Comparison of ENCODE assay signal across 8 mouse cellular contexts in genomic region chr9:103112471-103113271, GRCm38 (mm10). TPM values are rescaled to one million over a fixed set of nuclear protein-coding genes. Genes with fewer than 3 reads are reported as not detected.
DNase-seq lines count a peak whose midpoint lies in the region; ATAC-seq and TF ChIP-seq lines count a peak whose summit lies in the region.

No protein-coding gene starts in this region.

- DNase-seq in kidney, adult 8-10 months, result no peak
- peak; percentile 51 for DNase-seq in kidney, postnatal 10 days
- DNase-seq in stomach, postnatal 0 days (ENCODE audit: low spot score), result peak; percentile 62
- no peak for DNase-seq in spleen, postnatal 4 days (ENCODE audit: low spot score in 2 of 2)

- no peaks in the 10 kb centered on the region for H3K36me3 ChIP-seq in kidney, embryonic 15.5 days
- H3K36me3 ChIP-seq in forebrain, embryonic 13.5 days (ENCODE audit: poor library complexity, severe bottlenecking), result peaks cover 16% of the 10 kb centered on the region
- no peaks in the 10 kb centered on the region for H3K36me3 ChIP-seq in stomach, postnatal 0 days (ENCODE audit: control insufficient read depth, insufficient read depth, low read length)

- H3K9ac ChIP-seq in kidney, embryonic 15.5 days, result peak overlapping the region; percentile 71
- peak overlapping the region; percentile 88 for H3K9ac ChIP-seq in forebrain, embryonic 13.5 days
- H3K9ac ChIP-seq in stomach, postnatal 0 days (ENCODE audit: low read length), result peak overlapping the region; percentile 64; the same call in 1 of the 2 replicates

- H3K4me3 ChIP-seq in kidney, embryonic 15.5 days (replicated peaks), result peak overlapping the region; percentile 71
- peak overlapping the region; percentile 75 for H3K4me3 ChIP-seq in brown adipose tissue, adult 24 weeks (ENCODE audit: insufficient read depth, low read depth, low read length)
- H3K4me3 ChIP-seq in forebrain, embryonic 13.5 days, result peak overlapping the region; percentile 79
- peak overlapping the region; percentile 61 for H3K4me3 ChIP-seq in stomach, postnatal 0 days (ENCODE audit: low read depth, low read length)

- no peak for TF ChIP-seq CTCF in stomach, postnatal 0 days (IDR thresholded peaks at IDR 0.05; ENCODE audit: low read depth)

- H3K4me1 ChIP-seq in kidney, embryonic 15.5 days, result peaks cover 40% of the 10 kb centered on the region
- peaks cover 14% of the 10 kb centered on the region for H3K4me1 ChIP-seq in brown adipose tissue, adult 24 weeks (ENCODE audit: control insufficient read depth, insufficient read depth, insufficient read length, low read length)
- H3K4me1 ChIP-seq in forebrain, embryonic 13.5 days, result peaks cover 69% of the 10 kb centered on the region
- H3K4me1 ChIP-seq in stomach, postnatal 0 days (replicated peaks; ENCODE audit: control insufficient read depth, insufficient read depth), result peaks cover 6% of the 10 kb centered on the region

- WGBS in kidney, embryonic 15.5 days, result 2% methylated on average over 34 of the region's 35 CpGs
- WGBS in forebrain, embryonic 13.5 days, result under 1% methylated on average over 35 of the region's 35 CpGs
- 2% methylated on average over 35 of the region's 35 CpGs for WGBS in stomach, postnatal 0 days

- no peak overlapping the region for H3K27ac ChIP-seq in kidney, embryonic 15.5 days
- H3K27ac ChIP-seq in brown adipose tissue, adult 24 weeks (replicated peaks; ENCODE audit: low read depth, low read length), result no peak overlapping the region
- H3K27ac ChIP-seq in forebrain, embryonic 13.5 days, result peak overlapping the region; percentile 92
- no peak overlapping the region for H3K27ac ChIP-seq in stomach, postnatal 0 days (replicated peaks)

- H3K27me3 ChIP-seq in kidney, embryonic 15.5 days, result peaks cover 58% of the 10 kb centered on the region
- peaks cover 9% of the 10 kb centered on the region for H3K27me3 ChIP-seq in forebrain, embryonic 13.5 days
- H3K27me3 ChIP-seq in stomach, postnatal 0 days (ENCODE audit: control insufficient read depth, insufficient read depth, low read length), result peaks cover 13% of the 10 kb centered on the region

- no peak for TF ChIP-seq EP300 in stomach, postnatal 0 days (optimal IDR thresholded peaks at IDR 0.05)

- peak overlapping the region; percentile 98 for H3K4me2 ChIP-seq in kidney, embryonic 15.5 days
- H3K4me2 ChIP-seq in forebrain, embryonic 13.5 days, result peak overlapping the region; percentile 94
- peak overlapping the region; percentile 87 for H3K4me2 ChIP-seq in stomach, postnatal 0 days (replicated peaks; ENCODE audit: low read depth)

- ATAC-seq in kidney, embryonic 15.5 days (replicated peaks; ENCODE audit: low FRiP score), result peak; percentile 27; the same call in 1 of the 2 replicates
- peak; percentile 54 for ATAC-seq in forebrain, embryonic 13.5 days
- ATAC-seq in megakaryocyte progenitor cell, adult 5-6 weeks (replicated peaks; ENCODE audit: poor library complexity), result 0 out of 2 replicates have a peak, but pooled peaks have one; percentile 27
- peak; percentile 44 for ATAC-seq in stomach, postnatal 0 days (ENCODE audit: low FRiP score, low TSS enrichment)

- H3K9me3 ChIP-seq in kidney, embryonic 15.5 days (replicated peaks), result no peaks in the 10 kb centered on the region
- H3K9me3 ChIP-seq in forebrain, embryonic 13.5 days (replicated peaks), result no peaks in the 10 kb centered on the region
- H3K9me3 ChIP-seq in stomach, postnatal 0 days (ENCODE audit: control insufficient read depth, low read length), result no peaks in the 10 kb centered on the region

RNA-seq across cellular contexts. Expression of gene Rab6b, which starts 1.1 kb away (rescaled TPM):
- 5.2 and 5.3 TPM in 2 replicates for polyA plus RNA-seq in kidney, embryonic 15.5 days (2015; fragmentation: Nextera tagmentation; extraction: Ambion mirVana)
- polyA plus RNA-seq in brown adipose tissue, adult 24 weeks (2012; ENCODE audit: insufficient read depth, insufficient read length, missing spikeins), result 26.8 and 33.8 TPM in 2 replicates
- 38.5 TPM in 2 replicates for polyA plus RNA-seq in forebrain, embryonic 13.5 days (2015; fragmentation: Nextera tagmentation; extraction: Ambion mirVana)
- total RNA-seq in megakaryocyte progenitor cell, adult 5-6 weeks (2015), result 0.51 and 0.64 TPM in 2 replicates
- total RNA-seq in megakaryocyte progenitor cell, adult 5-6 weeks (2017), result 0.04 and 0.10 TPM in 2 replicates
- polyA plus RNA-seq in stomach, postnatal 0 days (2015; fragmentation: Nextera tagmentation; extraction: Ambion mirVana), result 3.3 and 4.1 TPM in 2 replicates

Comparison
In these comparisons a context has a peak if more than half of its experiments do, and no peak if none do; other contexts are left out.
1. DNase-seq: peak in kidney, postnatal 10 days (single experiment) and stomach, postnatal 0 days (single experiment); none in kidney, adult 8-10 months (0 of 2) and spleen, postnatal 4 days (0 of 2).
2. Peak in every context shown above with its lines, with median percentiles within 50 percentile points of each other: ATAC-seq, H3K4me2 ChIP-seq, H3K4me3 ChIP-seq and H3K9ac ChIP-seq.